8 mouse cellular contexts compared by ENCODE assay signal in the genomic region with DNA sequence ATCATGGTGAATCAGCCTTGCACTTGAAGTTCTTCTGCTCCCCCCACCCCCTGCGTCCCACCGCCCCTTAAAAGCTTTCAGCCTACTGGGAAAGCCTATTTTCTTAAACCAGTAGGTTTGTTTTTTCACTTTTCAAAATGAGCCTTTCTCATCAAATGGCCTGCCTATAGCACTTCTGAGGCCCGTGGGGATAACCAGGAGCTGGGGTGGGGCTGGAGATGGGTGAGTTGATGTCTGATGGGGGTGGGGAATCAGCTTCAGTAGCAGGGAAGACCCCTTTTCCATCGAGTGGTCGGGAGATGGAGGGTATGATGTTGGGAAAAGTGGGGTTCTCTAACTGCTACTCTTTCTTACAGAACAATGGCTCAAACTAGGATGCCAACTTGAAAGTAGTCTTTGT. TPM values are rescaled to one million over a fixed set of nuclear protein-coding genes. Genes with fewer than 3 reads are reported as not detected.
DNase-seq lines count a peak whose midpoint lies in the region; ATAC-seq lines count a peak whose summit lies in the region.
"Had no signal": no experiment of that assay in that cellular context is flagged by ENCODE, and none has a peak within 500 bp of the region (broad histone marks: within the 10 kb centered on the region; RNA-seq: fewer than 3 reads in every experiment).

No protein-coding gene starts in this region.

- no peak for ATAC-seq in kidney, embryonic 16.5 days (ENCODE audit: low FRiP score, low TSS enrichment)
- no peak for ATAC-seq in forebrain, embryonic 14.5 days
- no peak for ATAC-seq in limb, embryonic 12.5 days (ENCODE audit: insufficient number of reproducible peaks, insufficient read depth, low FRiP score, low TSS enrichment, low read depth)
- ATAC-seq in neural tube, embryonic 13.5 days (ENCODE audit: low read depth) = no peak

- peak overlapping the region; percentile 88; the same call in 1 of the 2 replicates for H3K4me2 ChIP-seq in kidney, embryonic 16.5 days (replicated peaks; ENCODE audit: low read depth, low read length)
- H3K4me2 ChIP-seq in forebrain, embryonic 14.5 days (ENCODE audit: low read length) = peak overlapping the region; percentile 86
- H3K4me2 ChIP-seq in limb, embryonic 12.5 days = peak overlapping the region; percentile 97
- peak overlapping the region; percentile 98 for H3K4me2 ChIP-seq in neural tube, embryonic 13.5 days

- DNase-seq in kidney, adult 8-10 months = no peak
- no peak for DNase-seq in forebrain, embryonic 14.5 days (ENCODE audit: low spot score)
- no peak for DNase-seq in adrenal gland, adult 18-20 months (ENCODE audit: low spot score in 2 of 2)
- no peak for DNase-seq in frontal cortex, postnatal 10 days (ENCODE audit: low spot score in 2 of 2)
- DNase-seq: spleen, adult 18-20 months had no signal

- no peaks in the 10 kb centered on the region for H3K27me3 ChIP-seq in kidney, embryonic 16.5 days (ENCODE audit: insufficient read depth, low read length)
- H3K27me3 ChIP-seq in forebrain, embryonic 14.5 days (replicated peaks; ENCODE audit: control insufficient read depth, insufficient read depth, low read length) = peaks cover 6% of the 10 kb centered on the region; the same call in 1 of the 2 replicates
- peaks cover 33% of the 10 kb centered on the region for H3K27me3 ChIP-seq in limb, embryonic 12.5 days
- peaks cover 60% of the 10 kb centered on the region for H3K27me3 ChIP-seq in neural tube, embryonic 13.5 days

- 48% methylated on average over 5 of the region's 5 CpGs for WGBS in kidney, embryonic 16.5 days
- WGBS in forebrain, embryonic 14.5 days = 64% methylated on average over 5 of the region's 5 CpGs
- WGBS in limb, embryonic 12.5 days = 46% methylated on average over 5 of the region's 5 CpGs
- WGBS in neural tube, embryonic 13.5 days = 49% methylated on average over 5 of the region's 5 CpGs

- H3K4me1 ChIP-seq in kidney, embryonic 16.5 days (ENCODE audit: insufficient read depth, low read length) = peaks cover 25% of the 10 kb centered on the region
- H3K4me1 ChIP-seq in forebrain, embryonic 14.5 days (ENCODE audit: control insufficient read depth, insufficient read depth, low read length) = peaks cover 12% of the 10 kb centered on the region; the same call in 1 of the 2 replicates
- peaks cover 34% of the 10 kb centered on the region for H3K4me1 ChIP-seq in limb, embryonic 12.5 days (replicated peaks)
- H3K4me1 ChIP-seq in neural tube, embryonic 13.5 days (replicated peaks) = peaks cover 48% of the 10 kb centered on the region

- H3K9ac ChIP-seq in kidney, embryonic 16.5 days (replicated peaks; ENCODE audit: low read length) = no peak overlapping the region
- no peak overlapping the region for H3K9ac ChIP-seq in forebrain, embryonic 14.5 days (ENCODE audit: low read length)
- H3K9ac ChIP-seq in limb, embryonic 12.5 days (replicated peaks) = no peak overlapping the region
- H3K9ac ChIP-seq in neural tube, embryonic 13.5 days = 0 out of 2 replicates have a peak overlapping the region, but pooled peaks have one; percentile 82

- peak overlapping the region; percentile 85; the same call in 1 of the 2 replicates for H3K4me3 ChIP-seq in kidney, embryonic 16.5 days (ENCODE audit: low read length)
- no peak overlapping the region for H3K4me3 ChIP-seq in forebrain, embryonic 14.5 days (ENCODE audit: low read depth, low read length)
- no peak overlapping the region for H3K4me3 ChIP-seq in limb, embryonic 12.5 days (replicated peaks)
- H3K4me3 ChIP-seq in neural tube, embryonic 13.5 days = peak overlapping the region; percentile 84

- H3K27ac ChIP-seq in kidney, embryonic 16.5 days (ENCODE audit: low read length) = no peak overlapping the region
- no peak overlapping the region for H3K27ac ChIP-seq in forebrain, embryonic 14.5 days (ENCODE audit: low read depth, low read length)
- no peak overlapping the region for H3K27ac ChIP-seq in limb, embryonic 12.5 days
- no peak overlapping the region for H3K27ac ChIP-seq in neural tube, embryonic 13.5 days (replicated peaks)

- H3K9me3 ChIP-seq in kidney, embryonic 16.5 days (ENCODE audit: low read length) = no peaks in the 10 kb centered on the region
- no peaks in the 10 kb centered on the region for H3K9me3 ChIP-seq in forebrain, embryonic 14.5 days (replicated peaks; ENCODE audit: control insufficient read depth, low read length)
- no peaks in the 10 kb centered on the region for H3K9me3 ChIP-seq in limb, embryonic 12.5 days
- H3K9me3 ChIP-seq in neural tube, embryonic 13.5 days = no peaks in the 10 kb centered on the region

- H3K36me3 ChIP-seq in kidney, embryonic 16.5 days (ENCODE audit: insufficient read depth, low read length) = no peaks in the 10 kb centered on the region
- no peaks in the 10 kb centered on the region for H3K36me3 ChIP-seq in forebrain, embryonic 14.5 days (ENCODE audit: control insufficient read depth, insufficient read depth, low read length)
- no peaks in the 10 kb centered on the region for H3K36me3 ChIP-seq in limb, embryonic 12.5 days
- no peaks in the 10 kb centered on the region for H3K36me3 ChIP-seq in neural tube, embryonic 13.5 days

RNA-seq across cellular contexts. Expression of gene Hes7, which starts 3.4 kb away (rescaled TPM):
- 0.39 and 0.51 TPM in 2 replicates for polyA plus RNA-seq in kidney, embryonic 16.5 days (2015; fragmentation: Nextera tagmentation; extraction: Ambion mirVana)
- 0.23 and 0.24 TPM in 2 replicates for polyA plus RNA-seq in forebrain, embryonic 14.5 days (2014; fragmentation: Nextera tagmentation; extraction: Ambion mirVana)
- polyA plus RNA-seq in limb, embryonic 12.5 days (2016; fragmentation: Nextera tagmentation; extraction: Ambion mirVana) = 0.56 and 0.74 TPM in 2 replicates
- polyA plus RNA-seq in neural tube, embryonic 13.5 days (2015; fragmentation: Nextera tagmentation; extraction: Ambion mirVana) = 0.61 TPM in 1 of 2 replicates, not detected in the other
- total RNA-seq in adrenal gland, adult 18-20 months (2021) = under 1 TPM in 1 of 2 experiments, not detected in 1; 0.26 TPM

RNA-seq across cellular contexts. Expression of gene 9130213A22Rik, which starts 5.5 kb away (rescaled TPM):
- polyA plus RNA-seq in kidney, embryonic 16.5 days (2015; fragmentation: Nextera tagmentation; extraction: Ambion mirVana) = 0.33 and 0.42 TPM in 2 replicates
- polyA plus RNA-seq in forebrain, embryonic 14.5 days (2014; fragmentation: Nextera tagmentation; extraction: Ambion mirVana) = 0.14 TPM in 2 replicates
- polyA plus RNA-seq in limb, embryonic 12.5 days (2016; fragmentation: Nextera tagmentation; extraction: Ambion mirVana) = 0.22 and 0.76 TPM in 2 replicates
- 0.18 and 0.32 TPM in 2 replicates for polyA plus RNA-seq in neural tube, embryonic 13.5 days (2015; fragmentation: Nextera tagmentation; extraction: Ambion mirVana)
- total RNA-seq in adrenal gland, adult 18-20 months (2021) = under 1 TPM; 0.43 to 0.61 TPM

RNA-seq across cellular contexts. Expression of gene Aloxe3, which starts 8.9 kb away (rescaled TPM):
- 0.32 and 0.76 TPM in 2 replicates for polyA plus RNA-seq in kidney, embryonic 16.5 days (2015; fragmentation: Nextera tagmentation; extraction: Ambion mirVana)
- 0.94 and 2.1 TPM in 2 replicates for polyA plus RNA-seq in forebrain, embryonic 14.5 days (2014; fragmentation: Nextera tagmentation; extraction: Ambion mirVana)
- 0.58 and 0.77 TPM in 2 replicates for polyA plus RNA-seq in limb, embryonic 12.5 days (2016; fragmentation: Nextera tagmentation; extraction: Ambion mirVana)
- polyA plus RNA-seq in neural tube, embryonic 13.5 days (2015; fragmentation: Nextera tagmentation; extraction: Ambion mirVana) = 0.59 and 1.2 TPM in 2 replicates
- 1 to 10 TPM; 1.1 to 1.6 TPM for total RNA-seq in adrenal gland, adult 18-20 months (2021)

RNA-seq across cellular contexts. Expression of gene Per1, which starts 21.8 kb away (rescaled TPM):
- polyA plus RNA-seq in kidney, embryonic 16.5 days (2015; fragmentation: Nextera tagmentation; extraction: Ambion mirVana) = 11.4 and 15.6 TPM in 2 replicates
- 6.8 and 11.6 TPM in 2 replicates for polyA plus RNA-seq in forebrain, embryonic 14.5 days (2014; fragmentation: Nextera tagmentation; extraction: Ambion mirVana)
- polyA plus RNA-seq in limb, embryonic 12.5 days (2016; fragmentation: Nextera tagmentation; extraction: Ambion mirVana) = 7.2 and 10.4 TPM in 2 replicates
- polyA plus RNA-seq in neural tube, embryonic 13.5 days (2015; fragmentation: Nextera tagmentation; extraction: Ambion mirVana) = 8.0 and 8.4 TPM in 2 replicates
- 10 to 100 TPM; 66.6 to 77.7 TPM for total RNA-seq in adrenal gland, adult 18-20 months (2021)

RNA-seq across cellular contexts. Expression of gene Vamp2, which starts 28.6 kb away (rescaled TPM):
- polyA plus RNA-seq in kidney, embryonic 16.5 days (2015; fragmentation: Nextera tagmentation; extraction: Ambion mirVana) = 81.5 and 114 TPM in 2 replicates
- 124 and 188 TPM in 2 replicates for polyA plus RNA-seq in forebrain, embryonic 14.5 days (2014; fragmentation: Nextera tagmentation; extraction: Ambion mirVana)
- polyA plus RNA-seq in limb, embryonic 12.5 days (2016; fragmentation: Nextera tagmentation; extraction: Ambion mirVana) = 68.0 and 79.5 TPM in 2 replicates
- polyA plus RNA-seq in neural tube, embryonic 13.5 days (2015; fragmentation: Nextera tagmentation; extraction: Ambion mirVana) = 268 and 282 TPM in 2 replicates
- 100 to 1,000 TPM; 106 to 137 TPM for total RNA-seq in adrenal gland, adult 18-20 months (2021)

Comparison
In these comparisons a context has a peak if more than half of its experiments do, and no peak if none do; other contexts are left out.
1. H3K4me3 ChIP-seq: peak in kidney, embryonic 16.5 days (single experiment) and neural tube, embryonic 13.5 days (single experiment); none in forebrain, embryonic 14.5 days (single experiment) and limb, embryonic 12.5 days (single experiment).
2. Peak in every context shown above with its lines, with median percentiles within 50 percentile points of each other: H3K4me2 ChIP-seq.